Mouse (Mus musculus) mouse trophoblast stem cell (cell line): ENCODE measurements around the gene Phactr3.

Experiments used
- in situ Hi-C, 2 experiments: fragments of 300-500 bp; cut with MseI, MboI; formaldehyde crosslinking; loops; 2 replicates in 1 of 2; 3 replicates in 1 of 2; pipeline ENCODE4 v1.15.1; 2025

Gene Phactr3

DNA sequence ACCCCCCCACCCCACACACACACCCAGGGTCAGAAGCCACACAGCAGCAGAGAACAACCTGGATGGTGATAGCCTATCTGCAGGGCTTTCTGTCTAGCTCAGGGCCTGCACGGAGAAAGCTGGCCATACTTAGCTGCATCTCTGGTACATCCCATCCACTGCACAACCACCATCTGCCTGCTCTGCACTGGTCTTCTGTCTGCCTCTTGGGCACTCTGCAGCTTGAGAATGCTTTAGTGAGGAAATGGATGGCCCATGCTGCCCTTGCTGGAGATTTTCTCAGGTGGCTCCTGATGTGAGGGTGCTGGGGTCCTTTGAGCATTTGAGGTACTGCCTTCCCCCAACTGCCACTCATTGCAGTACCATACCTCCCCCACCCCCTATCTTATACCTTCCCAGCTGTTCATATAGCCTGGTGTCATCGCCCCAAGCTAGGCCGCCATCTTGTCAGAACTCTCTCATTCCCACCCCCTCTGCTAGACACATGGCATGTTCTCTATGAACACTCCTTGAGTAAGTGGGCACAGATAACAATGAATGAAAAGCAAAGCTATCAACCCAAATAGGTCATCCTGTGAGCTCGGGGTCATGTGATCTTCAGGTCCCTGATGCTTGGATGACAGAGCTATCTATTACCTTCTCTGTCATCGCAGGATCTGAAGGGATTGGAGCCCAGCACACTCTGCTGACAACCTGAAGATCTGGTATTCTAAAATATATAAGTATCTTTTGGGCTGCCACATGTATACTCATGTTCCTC is 13.0 kb downstream of the Phactr3 start:
- in situ Hi-C loops: loop anchor here in 1 of 2 experiments (10.0 kb wide), 1 partner anchor 133 kb away; no protein-coding TSS in a partner anchor

- in situ Hi-C loops: loop anchor here (5.0 to 10.0 kb wide), 2 partner anchors 112 to 129 kb away; no protein-coding TSS in a partner anchor
Measured at GRCm38 (mm10) chr2:178135713-178136112, 16.9 kb downstream of the Phactr3 start.

DNA sequence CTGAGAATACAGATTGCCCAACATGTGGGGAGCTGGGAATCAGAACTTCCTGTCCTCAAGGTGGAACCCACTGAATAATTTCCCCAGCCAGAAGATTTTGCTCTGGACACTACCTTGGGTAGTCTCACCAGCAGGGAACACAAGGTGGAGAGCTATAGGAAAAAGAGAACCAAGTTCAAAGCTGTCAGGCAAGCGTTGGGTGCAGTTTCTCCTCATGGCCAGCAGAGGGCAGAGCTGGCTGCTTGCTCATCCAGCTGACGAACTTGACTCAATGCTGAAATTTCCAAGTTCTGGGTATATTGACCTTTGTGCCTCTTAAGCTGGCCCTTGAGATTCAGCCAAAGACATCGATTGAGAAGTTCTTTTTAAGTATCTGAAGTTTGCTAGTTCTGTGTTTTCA is 18.7 kb downstream of the Phactr3 start:
- in situ Hi-C loops: loop anchor here (5.0 to 10.0 kb wide), 2 partner anchors 110 to 127 kb away; no protein-coding TSS in a partner anchor

- in situ Hi-C loops: no loop called here
Measured at GRCm38 (mm10) chr2:178141489-178141922, 22.7 kb downstream of the Phactr3 start.

DNA sequence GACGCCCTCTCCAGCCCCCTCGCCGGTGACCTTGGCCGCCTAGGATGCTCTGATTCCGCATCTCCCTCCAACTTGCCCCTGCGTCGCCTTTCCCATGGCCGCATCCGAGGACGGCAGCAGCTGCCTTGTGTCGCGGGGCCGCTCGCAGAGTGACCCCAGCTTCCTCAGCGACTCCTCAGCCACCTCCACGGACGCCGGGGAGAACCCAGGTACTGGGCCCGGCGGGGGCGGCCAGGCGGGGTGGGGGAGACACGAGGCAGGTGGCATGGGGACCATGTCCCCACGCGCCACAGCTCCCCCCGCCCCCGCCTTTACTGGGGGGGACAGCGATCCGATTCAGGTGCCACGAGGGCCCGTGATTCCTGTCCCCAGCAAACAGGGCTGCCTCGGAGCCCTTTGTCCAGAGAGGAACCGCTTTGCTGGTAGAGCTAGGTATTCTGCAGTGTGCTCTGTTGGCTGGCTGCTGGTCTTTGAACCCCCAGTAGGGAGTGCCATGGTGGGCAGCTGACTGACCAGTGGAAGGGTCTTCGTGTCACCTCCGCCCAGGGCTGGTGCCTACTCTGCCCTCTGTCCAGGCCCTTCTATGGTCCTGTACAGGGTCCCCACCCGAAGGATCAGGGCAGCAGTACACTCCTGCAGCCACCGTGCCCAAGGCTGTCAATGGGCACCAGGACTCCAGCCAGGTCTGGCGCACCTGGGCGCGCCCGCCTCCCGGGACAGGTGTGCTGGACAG is 23.7 kb downstream of the Phactr3 start:
- in situ Hi-C loops: no loop called here

DNA sequence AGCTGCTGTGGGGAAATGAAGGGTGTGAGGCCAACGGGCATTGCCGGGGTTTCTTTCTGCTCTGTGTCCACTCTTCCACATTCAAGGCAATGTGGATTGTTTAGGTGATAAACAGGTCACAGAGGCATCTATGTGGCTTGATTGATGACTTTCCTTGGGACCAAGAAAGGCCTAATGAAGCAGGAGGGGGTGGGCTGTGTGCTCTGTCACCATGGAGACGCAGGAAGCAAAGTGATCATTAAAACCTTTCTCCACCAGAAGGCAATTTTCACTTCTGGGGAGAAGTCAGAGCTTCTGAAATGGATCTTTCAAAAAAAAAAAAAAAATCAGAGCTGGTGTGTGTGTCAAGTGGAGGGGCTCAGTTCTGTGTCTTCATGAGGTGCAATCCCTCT is 24.2 kb downstream of the Phactr3 start:
- in situ Hi-C loops: no loop called here

DNA sequence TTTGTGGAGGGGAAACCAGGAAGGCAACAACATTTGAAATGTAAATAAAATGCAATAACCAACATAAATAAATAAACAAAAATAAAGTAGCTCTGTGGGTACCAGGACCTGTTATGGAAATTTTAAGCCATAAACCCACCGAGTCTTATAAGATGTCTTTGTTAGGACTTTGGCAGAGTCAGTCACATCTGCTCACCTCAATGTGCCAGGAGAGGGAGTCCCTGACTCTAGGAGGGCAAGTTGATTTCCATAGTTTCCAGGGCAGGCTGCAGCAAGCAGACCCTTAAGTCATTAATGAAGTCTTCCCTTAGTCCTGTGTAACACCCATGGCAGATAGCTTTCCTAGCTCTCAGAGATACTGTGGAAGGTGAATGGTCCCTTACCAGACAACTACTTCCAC is 25.1 kb downstream of the Phactr3 start:
- in situ Hi-C loops: no loop called here

- in situ Hi-C loops: no loop called here
Measured at GRCm38 (mm10) chr2:178149312-178149711, 30.5 kb downstream of the Phactr3 start.

GRCm38 (mm10) chr2:178150697-178151096 is 31.9 kb downstream of the Phactr3 start:
- in situ Hi-C loops: no loop called here

DNA sequence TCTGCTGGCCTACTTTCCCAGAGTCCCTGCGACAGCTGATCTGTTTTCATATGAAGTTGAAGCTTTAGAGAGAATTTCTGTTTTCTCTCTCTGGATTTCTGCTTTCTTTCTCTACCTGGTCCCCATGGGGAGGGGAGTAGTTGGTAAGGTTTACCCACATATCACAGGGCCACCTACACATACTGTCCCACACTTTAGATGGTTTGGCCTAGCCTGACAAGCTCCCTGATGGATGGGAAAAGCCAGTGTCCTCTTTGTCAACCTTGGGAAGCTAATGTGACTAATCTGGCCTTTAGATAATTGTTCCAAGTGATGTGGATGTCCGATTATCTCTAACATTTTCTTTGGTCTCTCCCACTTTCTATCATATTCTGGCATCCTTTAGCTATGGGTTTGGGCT is 34.8 kb downstream of the Phactr3 start:
- in situ Hi-C loops: no loop called here

- in situ Hi-C loops: no loop called here
Measured at GRCm38 (mm10) chr2:178154129-178154528, 35.4 kb downstream of the Phactr3 start.

GRCm38 (mm10) chr2:178154576-178154975 is 35.8 kb downstream of the Phactr3 start:
- in situ Hi-C loops: no loop called here

- in situ Hi-C loops: no loop called here
Measured at GRCm38 (mm10) chr2:178155176-178155916, 36.6 kb downstream of the Phactr3 start.

DNA sequence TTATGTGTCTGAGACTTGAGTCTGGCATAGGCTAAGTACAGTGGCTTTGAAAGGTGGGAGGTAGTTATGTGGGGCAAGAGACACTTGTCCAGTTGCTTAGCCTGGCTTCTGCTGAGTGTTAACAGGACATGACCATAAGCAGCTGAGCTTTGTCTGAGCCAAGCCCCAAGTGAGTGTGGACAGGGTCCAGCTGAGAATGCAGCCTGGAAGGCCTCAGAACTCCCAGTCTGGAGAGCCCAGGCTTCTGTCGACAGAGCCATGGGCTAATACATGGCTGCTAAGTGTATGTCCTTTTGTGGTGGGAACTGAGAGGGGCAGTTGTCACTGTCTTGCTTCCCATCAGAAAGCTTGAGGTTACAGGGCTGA is 37.1 kb downstream of the Phactr3 start:
- in situ Hi-C loops: no loop called here

DNA sequence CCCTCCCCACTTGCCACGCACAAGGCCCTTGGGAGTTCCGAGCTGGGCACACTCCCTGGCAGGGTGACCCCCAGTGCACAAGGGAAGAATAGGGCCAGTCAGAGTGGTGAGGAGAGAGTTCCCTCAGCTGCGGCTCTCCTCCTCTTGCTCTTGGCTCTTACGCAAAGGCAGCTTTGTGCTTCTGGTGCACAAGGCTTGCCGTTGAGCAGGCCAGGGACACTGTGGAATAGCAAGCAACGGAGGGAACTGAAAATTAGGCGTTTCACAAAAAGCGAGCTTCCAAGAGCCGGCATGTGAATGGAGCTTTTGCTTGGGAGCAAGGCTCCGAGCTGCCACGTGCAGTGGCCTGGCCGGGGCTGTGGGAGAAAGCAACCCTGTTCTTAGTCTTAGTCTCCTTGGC is 40.2 kb downstream of the Phactr3 start:
- in situ Hi-C loops: no loop called here

DNA sequence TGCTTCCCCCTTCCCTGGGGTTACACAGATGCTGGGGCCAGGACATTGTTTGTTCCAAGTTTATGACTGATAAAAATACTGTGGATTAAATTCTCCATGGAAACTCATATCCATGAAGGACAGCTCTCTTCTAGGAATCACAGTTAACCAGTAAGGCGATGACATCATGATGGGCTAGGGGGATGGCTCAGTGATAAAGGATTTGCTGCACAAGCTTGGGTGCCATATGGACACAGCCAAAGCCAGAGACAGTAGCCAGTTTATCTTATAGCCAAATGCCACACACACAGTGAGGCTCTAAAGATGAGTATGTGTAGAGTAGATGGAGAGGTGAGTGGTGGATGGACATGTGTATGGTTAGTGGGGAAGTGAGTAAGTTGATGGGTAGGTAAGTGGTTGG is 45.2 kb downstream of the Phactr3 start:
- in situ Hi-C loops: no loop called here

DNA sequence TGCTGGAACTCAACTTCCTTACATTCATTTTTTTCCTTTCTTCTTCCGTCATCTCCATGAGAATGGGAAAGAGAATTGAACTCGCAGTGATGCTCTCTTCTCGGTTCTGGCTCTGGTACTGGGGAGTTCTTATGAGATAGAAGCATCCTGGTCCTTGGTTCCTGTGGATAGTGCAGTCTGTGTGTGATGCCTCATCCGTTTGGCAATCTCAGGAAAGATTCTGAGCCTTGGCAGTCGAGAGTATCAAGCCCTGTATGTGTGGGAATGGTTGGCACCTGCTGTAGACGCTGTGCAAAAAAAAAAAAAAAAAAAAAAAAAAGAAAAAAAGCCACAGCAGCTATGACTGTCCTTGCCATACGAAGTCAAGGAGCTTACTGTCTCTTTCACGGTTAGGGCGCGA is 47.2 kb downstream of the Phactr3 start:
- in situ Hi-C loops: no loop called here

- in situ Hi-C loops: no loop called here
Measured at GRCm38 (mm10) chr2:178169983-178170382, 51.2 kb downstream of the Phactr3 start.

DNA sequence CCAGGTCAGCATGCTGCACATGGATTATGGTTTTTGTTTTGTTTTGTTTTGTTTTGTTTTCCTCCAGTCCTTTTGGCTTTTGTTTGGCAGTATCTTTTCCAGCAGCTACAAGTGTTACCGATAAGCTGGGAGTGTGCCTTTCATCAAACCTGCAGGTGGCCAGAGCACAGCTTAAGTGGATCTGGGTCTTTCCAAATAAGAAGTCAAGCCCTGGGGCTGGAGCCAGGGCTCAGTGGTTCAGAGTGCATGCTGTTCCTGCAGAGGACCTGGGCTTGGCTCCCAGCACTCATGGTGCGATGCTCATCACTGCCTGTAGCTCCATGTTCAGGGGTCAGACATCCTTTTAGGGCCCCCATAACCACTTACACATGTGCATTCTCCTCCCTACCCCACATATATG is 55.2 kb downstream of the Phactr3 start:
- in situ Hi-C loops: no loop called here

GRCm38 (mm10) chr2:178175286-178175931 is 56.6 kb downstream of the Phactr3 start:
- in situ Hi-C loops: no loop called here

DNA sequence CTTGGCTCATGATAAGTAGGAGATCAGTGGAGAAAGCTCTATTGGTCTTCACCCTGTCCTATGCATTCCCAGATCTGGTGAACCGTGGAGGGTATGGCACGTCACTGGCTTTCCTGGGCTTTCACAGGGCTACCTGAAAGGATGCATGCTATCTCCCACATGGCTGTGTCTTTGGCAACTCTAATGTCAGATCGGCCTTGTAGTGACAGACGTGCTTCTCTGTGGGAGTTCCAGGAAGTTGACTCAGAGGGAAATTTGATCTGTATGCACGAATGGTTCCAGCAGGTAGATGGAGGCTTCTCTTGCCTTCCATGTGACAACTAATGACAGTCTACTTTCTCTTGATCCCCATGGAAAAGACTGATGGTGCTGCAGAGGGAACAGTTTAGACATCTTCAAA is 65.5 kb downstream of the Phactr3 start:
- in situ Hi-C loops: no loop called here

GRCm38 (mm10) chr2:178184862-178185261 is 66.1 kb downstream of the Phactr3 start:
- in situ Hi-C loops: no loop called here
